Mouse (Mus musculus) lung, embryonic 14.5 days (tissue): ENCODE data around the gene Gm20388. TPM values are rescaled to one million over a fixed set of nuclear protein-coding genes. Genes with fewer than 3 reads are reported as not detected.

Experiments used
- ATAC-seq: fragments of 200-750 bp; cut with Nextera tagmentation; 2 replicates; pipeline ENCODE4 v1.8.0; 2017; ENCODE audit warnings: mild to moderate bottlenecking, moderate TSS enrichment, moderate library complexity; ENCODE audit not compliant: insufficient read depth
- DNase-seq: peaks from one replicate; pipeline ENCODE4 v3.0.0-alpha.2; 2015
- H3K27ac ChIP-seq: fragments of 300-500 bp; sonication (generic); 2 replicates; pipeline ENCODE4 v1.5.1; 2014; ENCODE audit warnings: low read depth, mild to moderate bottlenecking, moderate library complexity
- H3K27me3 ChIP-seq: fragments of 300-500 bp; sonication (generic); 2 replicates; pipeline ENCODE4 v1.6.1; 2014; ENCODE audit warnings: low read length, control low read depth; ENCODE audit not compliant: insufficient read depth
- H3K36me3 ChIP-seq: fragments of 300-500 bp; sonication (generic); 2 replicates; pipeline ENCODE4 v1.6.1; 2014; ENCODE audit warnings: control low read depth; ENCODE audit not compliant: insufficient read depth
- H3K4me1 ChIP-seq: fragments of 300-500 bp; sonication (generic); 2 replicates; pipeline ENCODE4 v1.6.1; 2014; ENCODE audit warnings: antibody characterized with exemption, control low read depth; ENCODE audit not compliant: insufficient read depth
- H3K4me2 ChIP-seq: fragments of 300-500 bp; sonication (generic); 2 replicates; pipeline ENCODE4 v1.6.1; 2014; ENCODE audit warnings: mild to moderate bottlenecking
- H3K4me3 ChIP-seq: fragments of 300-500 bp; sonication (generic); 2 replicates; pipeline ENCODE4 v1.5.1; 2014; ENCODE audit warnings: low read depth, low read length
- H3K9ac ChIP-seq: fragments of 300-500 bp; sonication (generic); 2 replicates; pipeline ENCODE4 v1.6.1; 2014
- H3K9me3 ChIP-seq: fragments of 300-500 bp; sonication (generic); 2 replicates; pipeline ENCODE4 v1.6.1; 2016; ENCODE audit warnings: low read depth, low read length, control low read depth
- CTCF ChIP-seq: IDR thresholded peaks from 2 replicates; pipeline ENCODE4 v1.5.1; 2016; ENCODE audit warnings: antibody characterized with exemption, low read depth
- WGBS: fragments of 180-500 bp; shearing (Covaris S2); extraction: QIAGEN DNeasy Blood & Tissue Kit; methylation state at CpG from one replicate; pipeline ENCODE4 v1.1.7; 2014; 5-methylcytosine and 5-hydroxymethylcytosine counted together
- polyA plus RNA-seq: library from polyadenylated mRNA; unstranded; fragments of >200 nt; fragmentation: Nextera tagmentation; extraction: Ambion mirVana; gene quantifications from 2 replicates; pipeline ENCODE4 v1.2.1, GENCODE M21; 2014

The Gm20388 gene
- polyA plus RNA-seq, 1 experiment from 2014 or later: not detected

- no peaks in the 10 kb centered on the region for H3K36me3 ChIP-seq
- H3K27ac ChIP-seq: peak overlapping the region; percentile 27; the same call in 1 of the 2 replicates
- WGBS: 13% methylated on average over 16 of the region's 16 CpGs
- peak; percentile 90 for DNase-seq
- no peak for TF ChIP-seq CTCF
- no peaks in the 10 kb centered on the region for H3K27me3 ChIP-seq
- H3K4me1 ChIP-seq: peaks cover 18% of the 10 kb centered on the region
- H3K9me3 ChIP-seq: no peaks in the 10 kb centered on the region
- peak; percentile 83 for ATAC-seq
- peak overlapping the region; percentile 20; the same call in 1 of the 2 replicates for H3K4me2 ChIP-seq
- H3K4me3 ChIP-seq: no peak overlapping the region
- no peak overlapping the region for H3K9ac ChIP-seq
Measured at GRCm38 (mm10) chr8:122639521-122640248, 2729.0 kb downstream of the Gm20388 start.

GRCm38 (mm10) chr8:122640825-122641224 is 2730.2 kb downstream of the Gm20388 start:
- Histone ChIP-seq H3K4me1 (peaks cover 18% of the 10 kb centered on the region), H3K9ac (no peak overlapping the region), H3K27ac (no peak overlapping the region), H3K4me3 (no peak overlapping the region), H3K4me2 (no peak overlapping the region), H3K36me3 (no peaks in the 10 kb centered on the region), H3K9me3 (no peaks in the 10 kb centered on the region), H3K27me3 (no peaks in the 10 kb centered on the region; the same call in 1 of the 2 replicates)
- DNase-seq (no peak), ATAC-seq (no peak)
- no peak for TF ChIP-seq CTCF
- 70% methylated on average over 4 of the region's 4 CpGs for WGBS

GRCm38 (mm10) chr8:122641406-122641805 is 2730.8 kb downstream of the Gm20388 start:
- 47% methylated on average over 15 of the region's 15 CpGs for WGBS
- ATAC-seq (no peak), DNase-seq (peak; percentile 41)

GRCm38 (mm10) chr8:122642071-122642470 is 2731.4 kb downstream of the Gm20388 start:
- Histone ChIP-seq H3K36me3 (no peaks in the 10 kb centered on the region), H3K27ac (no peak overlapping the region), H3K9me3 (no peaks in the 10 kb centered on the region), H3K4me2 (no peak overlapping the region), H3K27me3 (no peaks in the 10 kb centered on the region; the same call in 1 of the 2 replicates), H3K9ac (no peak overlapping the region), H3K4me1 (peaks cover 12% of the 10 kb centered on the region), H3K4me3 (no peak overlapping the region)
- TF ChIP-seq CTCF: no peak
- DNase-seq (peak; percentile 47), ATAC-seq (no peak)
- 50% methylated on average over 9 of the region's 9 CpGs for WGBS

More at GRCm38 (mm10) chr8:122641406-122641805, 2730.8 kb downstream of the Gm20388 start:
- H3K4me3 ChIP-seq: no peak overlapping the region
- no peaks in the 10 kb centered on the region; the same call in 1 of the 2 replicates for H3K27me3 ChIP-seq
- no peak overlapping the region for H3K4me2 ChIP-seq
- peaks cover 16% of the 10 kb centered on the region for H3K4me1 ChIP-seq
- no peak overlapping the region for H3K27ac ChIP-seq
- H3K9ac ChIP-seq: no peak overlapping the region
- no peaks in the 10 kb centered on the region for H3K9me3 ChIP-seq
- no peak for TF ChIP-seq CTCF
- no peaks in the 10 kb centered on the region for H3K36me3 ChIP-seq

GRCm38 (mm10) chr8:122644175-122644954 is 2733.7 kb downstream of the Gm20388 start:
- DNase-seq (no peak), ATAC-seq (no peak)
- Histone ChIP-seq H3K4me3 (no peak overlapping the region), H3K4me2 (no peak overlapping the region), H3K9me3 (no peaks in the 10 kb centered on the region), H3K9ac (no peak overlapping the region), H3K4me1 (peaks cover 7% of the 10 kb centered on the region), H3K27me3 (no peaks in the 10 kb centered on the region; the same call in 1 of the 2 replicates), H3K36me3 (0 out of 2 replicates have a peak, but pooled peaks cover 3% of the 10 kb centered on the region), H3K27ac (no peak overlapping the region)
- no peak for TF ChIP-seq CTCF
- 60% methylated on average over 6 of the region's 6 CpGs for WGBS

- DNase-seq (no peak), ATAC-seq (no peak)
- H3K4me3 ChIP-seq: no peak overlapping the region
- H3K9ac ChIP-seq: no peak overlapping the region
- 0 out of 2 replicates have a peak, but pooled peaks cover 3% of the 10 kb centered on the region for H3K4me1 ChIP-seq
- H3K36me3 ChIP-seq: 0 out of 2 replicates have a peak, but pooled peaks cover 3% of the 10 kb centered on the region
- no peaks in the 10 kb centered on the region; the same call in 1 of the 2 replicates for H3K27me3 ChIP-seq
- H3K9me3 ChIP-seq: no peaks in the 10 kb centered on the region
- no peak overlapping the region for H3K4me2 ChIP-seq
- WGBS: 84% methylated on average over 16 of the region's 16 CpGs
- H3K27ac ChIP-seq: no peak overlapping the region
- no peak for TF ChIP-seq CTCF
Measured at GRCm38 (mm10) chr8:122646337-122646736, 2735.7 kb downstream of the Gm20388 start.
